Mouse (Mus musculus): ENCODE results near the gene Lpo. TPM values are rescaled to one million over a fixed set of nuclear protein-coding genes. Genes with fewer than 3 reads are reported as not detected.

Lpo gene
- polyA plus RNA-seq, 1 experiment from 2014 or later: 1.3 TPM

GRCm38 (mm10) chr11:87790088-87790487 lies 38.0 kb downstream of the Lpo start:
- H3K9ac ChIP-seq (replicated peaks; ENCODE audit: low read length): no peak overlapping the region
- no peaks in the 10 kb centered on the region for H3K4me1 ChIP-seq (ENCODE audit: control insufficient read depth, insufficient read depth, low read length)
- no peak overlapping the region for H3K4me2 ChIP-seq (ENCODE audit: low read length)
- peaks cover 4% of the 10 kb centered on the region for H3K36me3 ChIP-seq (ENCODE audit: control insufficient read depth, insufficient read depth, low read length)
- no peaks in the 10 kb centered on the region for H3K9me3 ChIP-seq (ENCODE audit: control insufficient read depth, low read length)
- no peak overlapping the region for H3K4me3 ChIP-seq (replicated peaks; ENCODE audit: low read depth, low read length)
- H3K27ac ChIP-seq (replicated peaks; ENCODE audit: low read depth, low read length): no peak overlapping the region
- H3K27me3 ChIP-seq (ENCODE audit: control insufficient read depth, insufficient read depth, low read length): no peaks in the 10 kb centered on the region
- 92% methylated on average over 6 of the region's 6 CpGs for WGBS
- no peak for ATAC-seq (ENCODE audit: low FRiP score, low TSS enrichment)
- no peak for DNase-seq

- 88% methylated on average over 8 of the region's 8 CpGs for WGBS
- ATAC-seq (ENCODE audit: low FRiP score, low TSS enrichment): no peak
- Histone ChIP-seq H3K27ac (replicated peaks; ENCODE audit: low read depth, low read length) (no peak overlapping the region), H3K4me2 (ENCODE audit: low read length) (no peak overlapping the region), H3K27me3 (ENCODE audit: control insufficient read depth, insufficient read depth, low read length) (no peaks in the 10 kb centered on the region), H3K9me3 (ENCODE audit: control insufficient read depth, low read length) (no peaks in the 10 kb centered on the region), H3K4me1 (ENCODE audit: control insufficient read depth, insufficient read depth, low read length) (no peaks in the 10 kb centered on the region), H3K4me3 (replicated peaks; ENCODE audit: low read depth, low read length) (no peak overlapping the region), H3K36me3 (ENCODE audit: control insufficient read depth, insufficient read depth, low read length) (peaks cover 65% of the 10 kb centered on the region), H3K9ac (replicated peaks; ENCODE audit: low read length) (no peak overlapping the region)
- DNase-seq: no peak
These were observed 48.0 kb downstream of the Lpo start for GRCm38 (mm10) chr11:87780130-87780529.

- DNase-seq (no peak), ATAC-seq (ENCODE audit: low FRiP score, low TSS enrichment) (no peak)
- Histone ChIP-seq H3K9ac (replicated peaks; ENCODE audit: low read length) (no peak overlapping the region), H3K4me2 (ENCODE audit: low read length) (no peak overlapping the region), H3K4me1 (ENCODE audit: control insufficient read depth, insufficient read depth, low read length) (no peaks in the 10 kb centered on the region), H3K36me3 (ENCODE audit: control insufficient read depth, insufficient read depth, low read length) (peaks cover 65% of the 10 kb centered on the region), H3K4me3 (replicated peaks; ENCODE audit: low read depth, low read length) (no peak overlapping the region), H3K9me3 (ENCODE audit: control insufficient read depth, low read length) (no peaks in the 10 kb centered on the region), H3K27me3 (ENCODE audit: control insufficient read depth, insufficient read depth, low read length) (no peaks in the 10 kb centered on the region), H3K27ac (replicated peaks; ENCODE audit: low read depth, low read length) (no peak overlapping the region)
- whole genome bisulfite sequencing: 84% methylated on average over 4 of the region's 4 CpGs
These were observed 48.7 kb downstream of the Lpo start for GRCm38 (mm10) chr11:87779392-87779791.

- Histone ChIP-seq H3K27me3 (ENCODE audit: control insufficient read depth, insufficient read depth, low read length) (no peaks in the 10 kb centered on the region), H3K9me3 (ENCODE audit: control insufficient read depth, low read length) (no peaks in the 10 kb centered on the region), H3K4me3 (replicated peaks; ENCODE audit: low read depth, low read length) (no peak overlapping the region), H3K9ac (replicated peaks; ENCODE audit: low read length) (no peak overlapping the region), H3K4me1 (ENCODE audit: control insufficient read depth, insufficient read depth, low read length) (no peaks in the 10 kb centered on the region), H3K4me2 (ENCODE audit: low read length) (peak overlapping the region; percentile 50), H3K36me3 (ENCODE audit: control insufficient read depth, insufficient read depth, low read length) (peaks cover 67% of the 10 kb centered on the region), H3K27ac (replicated peaks; ENCODE audit: low read depth, low read length) (no peak overlapping the region)
- 38% methylated on average over 12 of the region's 12 CpGs for WGBS
- ATAC-seq (ENCODE audit: low FRiP score, low TSS enrichment) (no peak), DNase-seq (no peak)
These were observed 49.2 kb downstream of the Lpo start for GRCm38 (mm10) chr11:87778915-87779314.

- DNase-seq: peak; percentile 62
- peak overlapping the region; percentile 10; the same call in 1 of the 2 replicates for H3K4me3 ChIP-seq (replicated peaks; ENCODE audit: low read depth, low read length)
- no peaks in the 10 kb centered on the region for H3K27me3 ChIP-seq (ENCODE audit: control insufficient read depth, insufficient read depth, low read length)
- H3K4me1 ChIP-seq (ENCODE audit: control insufficient read depth, insufficient read depth, low read length): no peaks in the 10 kb centered on the region
- 11% methylated on average over 32 of the region's 32 CpGs for WGBS
- peaks cover 69% of the 10 kb centered on the region for H3K36me3 ChIP-seq (ENCODE audit: control insufficient read depth, insufficient read depth, low read length)
- H3K9ac ChIP-seq (replicated peaks; ENCODE audit: low read length): no peak overlapping the region; the same call in 1 of the 2 replicates
- H3K27ac ChIP-seq (replicated peaks; ENCODE audit: low read depth, low read length): no peak overlapping the region
- H3K9me3 ChIP-seq (ENCODE audit: control insufficient read depth, low read length): no peaks in the 10 kb centered on the region
- peak overlapping the region; percentile 50 for H3K4me2 ChIP-seq (ENCODE audit: low read length)
- peak; percentile 48; the same call in 1 of the 2 replicates for ATAC-seq (ENCODE audit: low FRiP score, low TSS enrichment)
These were observed 49.9 kb downstream of the Lpo start for GRCm38 (mm10) chr11:87778100-87778765.

GRCm38 (mm10) chr11:87772354-87772753 lies 55.7 kb downstream of the Lpo start:
- Histone ChIP-seq H3K27ac (replicated peaks; ENCODE audit: low read depth, low read length) (no peak overlapping the region), H3K36me3 (ENCODE audit: control insufficient read depth, insufficient read depth, low read length) (peaks cover 90% of the 10 kb centered on the region), H3K4me1 (ENCODE audit: control insufficient read depth, insufficient read depth, low read length) (no peaks in the 10 kb centered on the region), H3K9ac (replicated peaks; ENCODE audit: low read length) (no peak overlapping the region), H3K27me3 (ENCODE audit: control insufficient read depth, insufficient read depth, low read length) (no peaks in the 10 kb centered on the region), H3K9me3 (ENCODE audit: control insufficient read depth, low read length) (no peaks in the 10 kb centered on the region), H3K4me2 (ENCODE audit: low read length) (no peak overlapping the region), H3K4me3 (replicated peaks; ENCODE audit: low read depth, low read length) (no peak overlapping the region)
- ATAC-seq (ENCODE audit: low FRiP score, low TSS enrichment): no peak
- no peak for DNase-seq
- 91% methylated on average over 3 of the region's 3 CpGs for WGBS

- WGBS: 67% methylated on average over 3 of the region's 3 CpGs
- H3K36me3 ChIP-seq (ENCODE audit: control insufficient read depth, insufficient read depth, low read length): peaks cover 88% of the 10 kb centered on the region
These were observed 57.1 kb downstream of the Lpo start for GRCm38 (mm10) chr11:87770989-87771388.

GRCm38 (mm10) chr11:87768745-87769144 lies 59.3 kb downstream of the Lpo start:
- H3K9me3 ChIP-seq (ENCODE audit: control insufficient read depth, low read length): no peaks in the 10 kb centered on the region
- no peak overlapping the region for H3K4me3 ChIP-seq (replicated peaks; ENCODE audit: low read depth, low read length)
- 97% methylated on average over 4 of the region's 4 CpGs for WGBS
- peaks cover 11% of the 10 kb centered on the region; the same call in 1 of the 2 replicates for H3K4me1 ChIP-seq (ENCODE audit: control insufficient read depth, insufficient read depth, low read length)
- peaks cover 72% of the 10 kb centered on the region for H3K36me3 ChIP-seq (ENCODE audit: control insufficient read depth, insufficient read depth, low read length)
- ATAC-seq (ENCODE audit: low FRiP score, low TSS enrichment) (no peak), DNase-seq (no peak)
- no peak overlapping the region for H3K4me2 ChIP-seq (ENCODE audit: low read length)
- no peak overlapping the region for H3K9ac ChIP-seq (replicated peaks; ENCODE audit: low read length)
- no peak overlapping the region for H3K27ac ChIP-seq (replicated peaks; ENCODE audit: low read depth, low read length)
- H3K27me3 ChIP-seq (ENCODE audit: control insufficient read depth, insufficient read depth, low read length): no peaks in the 10 kb centered on the region

More at GRCm38 (mm10) chr11:87770989-87771388, 57.1 kb downstream of the Lpo start:
- Histone ChIP-seq H3K4me1 (ENCODE audit: control insufficient read depth, insufficient read depth, low read length) (no peaks in the 10 kb centered on the region), H3K9me3 (ENCODE audit: control insufficient read depth, low read length) (no peaks in the 10 kb centered on the region), H3K4me2 (ENCODE audit: low read length) (no peak overlapping the region), H3K27me3 (ENCODE audit: control insufficient read depth, insufficient read depth, low read length) (no peaks in the 10 kb centered on the region), H3K27ac (replicated peaks; ENCODE audit: low read depth, low read length) (no peak overlapping the region), H3K9ac (replicated peaks; ENCODE audit: low read length) (no peak overlapping the region), H3K4me3 (replicated peaks; ENCODE audit: low read depth, low read length) (no peak overlapping the region)
- ATAC-seq (ENCODE audit: low FRiP score, low TSS enrichment): no peak
- DNase-seq: peak; percentile 76
